Mouse (Mus musculus): ENCODE measurements around the gene Maml2.
A peak's percentile ranks its signal among the peaks of the same experiment; 100 is the strongest.

Maml2 gene

DNA sequence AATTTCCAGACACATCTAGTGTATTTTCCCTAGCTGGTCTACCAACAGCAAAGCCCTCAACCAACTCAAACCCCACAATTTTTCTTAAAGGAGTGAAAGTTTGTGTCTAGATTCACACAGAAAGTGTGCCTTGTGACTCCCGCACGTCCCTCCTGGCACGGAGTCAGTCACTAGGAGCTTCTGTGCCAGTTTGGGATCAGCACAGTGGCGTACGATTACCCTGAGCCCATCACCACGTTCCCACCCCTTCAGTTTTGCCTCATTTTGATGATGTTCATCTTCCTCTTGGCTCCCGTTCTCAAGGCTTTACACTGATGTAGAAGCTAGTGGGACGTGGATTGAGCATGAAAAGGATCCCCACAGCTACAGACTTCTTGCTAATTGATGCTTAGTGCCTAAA, 314.6 kb downstream of the Maml2 start:
- DNase-seq (ENCODE audit: inconsistent ontology term), result peak; percentile 42

DNA sequence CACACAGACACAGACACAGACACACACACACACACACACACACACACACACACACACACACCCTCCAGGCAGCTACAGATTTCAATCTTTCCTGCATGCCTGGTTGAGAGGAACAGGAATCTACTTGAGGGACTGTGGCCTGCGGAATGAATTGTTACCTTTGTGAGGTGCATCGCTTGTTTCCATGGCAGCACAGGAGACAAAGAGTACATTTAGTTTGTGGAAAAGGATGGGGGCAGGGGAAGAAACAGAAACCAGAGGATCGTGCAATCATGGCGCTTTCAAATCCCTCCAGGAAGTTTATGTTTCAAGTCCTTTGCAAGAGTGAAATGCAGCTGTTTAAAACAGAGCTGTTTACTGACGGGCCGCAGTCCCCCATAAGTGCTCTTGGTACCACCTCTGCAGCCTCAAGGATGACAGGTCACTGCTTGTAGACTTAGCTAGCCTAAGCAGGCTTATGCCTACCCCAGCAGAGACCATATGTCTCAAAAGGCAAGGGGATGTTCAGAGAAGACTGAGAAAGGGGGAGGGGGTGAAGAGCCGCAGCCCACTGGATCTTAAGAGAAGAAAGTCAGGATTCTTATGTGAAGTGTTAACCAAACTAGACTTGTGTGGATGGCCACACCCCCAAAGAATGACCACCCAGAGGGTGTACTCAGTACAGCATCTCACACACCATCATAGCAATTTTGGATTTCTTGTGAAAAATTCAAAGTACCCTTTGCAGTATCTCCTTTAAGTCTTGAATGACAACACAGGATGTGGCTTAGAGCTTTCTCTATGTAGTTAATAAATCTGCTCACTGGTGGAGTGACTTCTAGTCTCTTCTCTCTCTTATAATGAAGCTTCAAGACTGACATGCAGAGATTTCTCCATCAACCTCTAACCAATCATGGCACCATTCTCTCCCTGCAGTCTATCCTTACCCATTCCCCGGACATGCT, 315.8 kb downstream of the Maml2 start:
- no peak for DNase-seq (ENCODE audit: inconsistent ontology term)

DNA sequence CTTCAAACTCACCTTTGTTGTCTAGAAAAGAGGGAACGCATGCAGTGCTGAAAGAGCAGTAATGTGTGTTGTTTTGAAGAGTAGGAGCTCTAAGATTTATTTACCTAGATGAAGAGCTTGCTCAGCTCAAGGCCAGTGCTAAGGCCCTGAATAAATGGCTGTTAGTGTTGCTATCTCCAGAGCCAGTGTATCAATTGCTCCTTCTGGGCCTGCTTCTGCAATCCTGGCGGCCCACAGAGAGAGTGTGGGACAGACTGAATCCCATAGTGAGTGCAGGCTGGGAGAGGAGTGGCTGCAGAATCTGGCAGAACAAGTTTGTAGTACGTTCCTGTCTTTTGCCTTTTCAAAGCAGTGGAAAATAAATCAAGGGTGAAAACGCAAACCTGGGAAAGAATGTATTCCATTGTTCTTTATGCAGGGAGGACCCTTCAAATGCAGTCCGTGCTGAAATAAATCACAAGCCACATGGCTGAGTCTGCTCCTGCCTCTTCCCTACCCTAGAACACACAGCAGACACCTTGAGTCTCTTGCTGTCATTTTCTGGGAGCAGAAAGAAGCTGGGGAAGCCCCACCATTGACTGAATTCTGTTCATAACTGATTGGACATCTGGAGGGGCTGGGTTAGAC, 318.7 kb downstream of the Maml2 start:
- peak; percentile 26 for DNase-seq (ENCODE audit: inconsistent ontology term)

DNA sequence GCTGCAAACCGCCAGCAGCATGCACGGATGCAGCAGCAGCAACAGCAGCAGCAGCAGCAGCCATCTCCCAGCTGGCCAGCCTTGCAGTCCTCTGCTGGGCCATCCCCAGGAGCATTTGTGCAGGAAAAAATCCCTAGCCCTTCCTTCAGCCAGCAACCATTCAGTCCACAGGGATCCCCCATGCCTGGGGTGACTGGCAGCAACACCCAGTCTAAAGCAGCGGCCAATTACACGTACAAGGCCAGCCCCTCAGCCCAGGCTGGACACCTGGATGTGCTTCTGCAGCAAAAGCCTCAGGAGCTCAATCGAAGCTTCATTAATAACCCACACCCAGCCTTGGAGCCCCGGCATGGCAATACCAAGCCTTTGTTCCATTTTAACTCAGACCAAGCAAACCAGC, 323.0 kb downstream of the Maml2 start:
- DNase-seq (ENCODE audit: inconsistent ontology term), result no peak

DNA sequence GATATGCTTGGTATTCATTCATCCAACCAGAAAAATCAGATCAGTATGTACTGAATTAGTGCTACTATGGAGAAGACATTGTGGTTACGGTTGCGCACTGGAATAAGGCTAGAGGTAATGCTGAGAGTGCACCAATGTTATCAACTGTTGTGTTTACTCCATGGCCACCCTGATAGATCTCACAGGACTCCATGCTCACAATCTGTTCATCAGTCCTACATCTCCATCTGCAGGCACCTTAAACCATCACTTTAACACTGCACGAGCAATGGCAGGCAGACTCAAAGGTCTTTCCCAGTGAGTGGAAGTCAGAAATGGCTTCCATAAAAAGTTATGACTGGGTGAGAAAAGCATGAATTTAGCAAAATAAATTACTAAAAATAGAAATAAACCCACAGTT, 324.2 kb downstream of the Maml2 start:
- no peak for DNase-seq (ENCODE audit: inconsistent ontology term)

DNA sequence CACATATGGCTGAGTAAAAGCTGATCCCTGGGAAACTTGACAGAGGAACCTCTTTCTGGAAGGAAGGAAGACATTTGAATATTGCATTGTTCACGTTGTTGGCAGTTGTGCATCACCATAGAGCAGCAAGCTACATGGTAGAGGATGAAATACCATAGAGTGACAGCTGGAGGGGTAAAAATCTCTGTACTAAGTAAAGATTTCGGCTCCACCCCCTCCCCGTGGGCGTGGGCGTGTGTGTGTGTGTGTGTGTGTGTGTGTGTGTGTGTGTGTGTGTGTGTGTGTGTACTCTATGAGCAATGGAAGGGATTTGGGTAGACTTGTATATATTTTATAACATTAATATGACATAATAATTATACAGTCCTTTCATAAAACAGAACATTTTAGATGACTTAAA, 324.7 kb downstream of the Maml2 start:
- no peak for DNase-seq (ENCODE audit: inconsistent ontology term)

DNA sequence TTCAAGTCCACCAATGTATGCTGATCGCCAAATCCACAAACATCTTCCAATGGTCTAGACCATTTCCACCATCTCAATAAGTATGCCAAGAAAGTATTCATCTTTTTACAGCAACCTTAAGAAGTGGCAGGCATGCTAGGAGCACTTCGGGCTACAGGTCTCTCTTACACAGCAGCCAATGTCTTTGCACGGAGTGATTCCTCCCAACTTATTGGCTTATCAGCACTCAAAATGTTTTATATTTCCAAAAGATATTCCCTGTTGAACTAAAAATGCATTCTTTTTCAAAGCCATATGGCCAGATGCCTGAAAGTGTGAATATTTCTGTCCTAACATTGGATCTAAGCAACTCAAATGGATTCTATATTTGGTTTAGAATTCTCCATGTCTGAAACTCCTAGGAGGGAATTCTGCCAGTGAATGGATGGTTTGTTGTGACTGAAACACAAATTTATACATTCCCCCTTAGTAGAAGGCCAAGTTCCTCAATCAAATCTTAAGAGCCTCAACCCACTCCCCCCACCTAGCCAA, 326.2 kb downstream of the Maml2 start:
- no peak for DNase-seq (ENCODE audit: inconsistent ontology term)

DNA sequence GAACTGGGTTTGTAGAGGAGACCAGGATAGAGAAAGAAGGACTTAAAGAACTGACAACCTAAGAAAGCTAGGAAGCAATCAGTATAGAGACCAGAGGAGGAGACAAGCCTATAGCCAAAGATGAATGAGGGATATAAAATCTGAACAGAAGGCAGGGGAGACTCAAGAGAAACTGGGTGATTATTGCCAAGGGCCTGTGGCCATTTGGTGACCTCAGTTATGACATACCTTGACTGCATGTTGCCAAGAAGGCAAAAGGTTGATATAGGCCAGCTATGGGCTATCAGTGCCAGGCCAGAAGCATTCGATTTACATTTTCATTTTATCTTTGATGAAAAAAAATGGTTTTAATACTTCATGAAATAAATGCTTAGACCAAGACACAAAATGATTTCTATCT, 327.0 kb downstream of the Maml2 start:
- DNase-seq (ENCODE audit: inconsistent ontology term), result no peak

DNA sequence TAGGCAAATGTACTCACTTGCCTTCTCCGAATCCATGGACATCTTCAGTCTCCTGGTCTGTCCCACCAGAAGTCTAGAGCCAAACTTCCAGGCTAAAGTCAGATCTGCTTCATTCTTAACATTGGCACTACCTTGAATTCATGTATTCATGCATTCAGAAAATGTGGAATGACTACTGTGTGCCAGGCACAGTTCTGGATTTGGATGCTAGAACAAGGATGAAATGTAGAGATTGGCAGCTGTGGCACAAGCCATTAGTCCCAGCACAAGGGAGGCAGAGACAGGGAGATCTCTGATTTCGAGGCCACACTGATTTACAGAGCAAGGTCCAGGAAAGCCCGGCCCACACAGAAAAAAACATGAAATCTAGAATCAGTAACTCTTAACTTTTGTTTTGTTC, 327.5 kb downstream of the Maml2 start:
- no peak for DNase-seq (ENCODE audit: inconsistent ontology term)

DNA sequence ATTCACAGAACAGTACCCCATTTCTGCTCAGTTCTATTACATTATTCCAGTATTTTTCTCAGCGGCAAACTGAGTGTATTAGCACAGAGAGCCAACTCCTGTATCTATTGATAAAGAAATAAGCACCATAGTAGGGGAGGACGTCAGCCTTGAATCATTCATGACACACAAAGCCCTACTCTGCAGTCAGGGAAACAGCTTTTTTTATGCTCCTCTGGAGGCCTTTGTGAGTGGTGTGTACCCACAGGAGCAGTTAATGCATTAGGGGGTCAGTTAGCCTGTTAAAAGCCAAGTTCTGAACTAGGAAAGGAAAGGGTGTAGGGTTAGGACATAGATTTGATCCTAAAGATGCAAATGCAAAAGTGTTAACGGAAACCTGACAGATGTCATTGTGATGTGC, 328.7 kb downstream of the Maml2 start:
- no peak for DNase-seq (ENCODE audit: inconsistent ontology term)

DNA sequence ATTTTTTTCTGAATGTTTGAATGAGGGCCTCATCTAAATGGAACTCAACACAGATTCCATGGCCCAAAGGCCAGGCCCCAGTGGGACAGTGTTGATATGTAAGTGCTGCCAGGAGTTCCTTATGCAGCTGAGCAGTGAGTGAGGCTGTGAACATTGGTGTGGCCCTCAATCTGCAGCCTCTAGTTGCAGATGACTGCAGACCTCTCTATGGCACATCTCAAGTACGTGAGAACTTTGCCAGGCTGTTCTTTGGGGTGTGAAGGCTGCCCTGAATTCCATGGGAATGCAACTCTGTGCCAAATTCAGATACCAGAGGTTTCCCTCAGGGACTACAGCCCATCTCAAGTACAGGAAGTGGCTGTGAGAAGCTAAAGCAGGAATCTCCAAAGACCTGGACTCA, 335.6 kb downstream of the Maml2 start:
- DNase-seq (ENCODE audit: inconsistent ontology term), result peak; percentile 82

DNA sequence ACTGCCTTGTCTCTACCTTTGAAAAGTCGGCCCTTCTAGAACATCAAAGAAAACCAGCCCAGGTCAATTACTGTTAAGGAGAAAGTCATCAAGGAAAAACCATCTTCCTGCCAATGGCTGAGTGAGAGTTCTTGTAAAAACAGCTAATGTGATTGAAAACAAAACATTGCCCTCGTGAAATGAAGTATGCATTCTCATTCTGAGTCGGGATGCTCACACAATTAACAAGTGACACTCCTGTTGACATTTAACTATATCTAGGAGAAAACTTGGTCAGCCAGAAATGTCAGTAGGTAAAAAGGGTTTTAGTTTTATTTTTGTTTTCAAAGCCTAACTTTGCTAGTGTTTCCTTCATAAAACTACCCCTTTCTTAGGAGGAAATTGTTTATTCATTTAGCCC, 341.9 kb downstream of the Maml2 start:
- DNase-seq (ENCODE audit: inconsistent ontology term), result no peak

DNA sequence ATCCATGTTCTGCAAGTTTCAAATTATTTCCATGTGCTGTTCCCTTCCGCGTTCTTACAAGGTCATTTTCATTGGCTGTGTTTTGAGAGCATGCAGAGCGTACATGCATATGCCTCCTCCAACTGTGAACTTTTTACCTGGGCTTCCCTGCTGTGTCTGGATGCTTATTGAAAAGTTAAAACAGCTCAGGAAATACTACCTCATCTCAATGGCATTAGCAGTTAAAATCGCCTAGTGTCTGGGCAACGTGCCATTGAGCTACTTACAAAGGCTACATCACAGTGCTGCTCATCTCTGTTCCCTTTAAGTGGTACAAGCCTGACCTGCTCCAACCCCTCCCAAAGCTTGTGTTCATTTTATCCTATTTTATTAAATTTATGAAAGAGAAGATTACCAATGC, 347.4 kb downstream of the Maml2 start:
- peak; percentile 44 for DNase-seq (ENCODE audit: inconsistent ontology term)

DNA sequence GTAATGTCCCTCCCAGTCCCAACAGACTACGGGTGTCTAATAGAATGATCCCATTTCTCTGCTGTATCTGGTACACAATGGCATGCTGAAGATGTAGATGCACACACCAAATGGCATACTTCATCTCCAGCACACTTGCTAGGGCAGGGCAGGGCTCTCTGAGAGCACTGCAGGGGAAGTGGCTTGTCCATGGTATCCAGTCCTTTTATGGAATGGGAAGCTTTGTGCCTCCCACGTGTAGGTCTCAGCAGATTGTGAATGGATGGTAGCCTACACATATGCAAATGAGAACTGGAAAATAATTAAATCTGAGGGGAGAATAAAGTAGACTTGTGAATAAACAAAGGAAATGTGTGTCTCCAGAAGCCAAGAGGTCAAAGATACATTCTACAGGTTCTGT, 353.3 kb downstream of the Maml2 start:
- no peak for DNase-seq (ENCODE audit: inconsistent ontology term)

DNA sequence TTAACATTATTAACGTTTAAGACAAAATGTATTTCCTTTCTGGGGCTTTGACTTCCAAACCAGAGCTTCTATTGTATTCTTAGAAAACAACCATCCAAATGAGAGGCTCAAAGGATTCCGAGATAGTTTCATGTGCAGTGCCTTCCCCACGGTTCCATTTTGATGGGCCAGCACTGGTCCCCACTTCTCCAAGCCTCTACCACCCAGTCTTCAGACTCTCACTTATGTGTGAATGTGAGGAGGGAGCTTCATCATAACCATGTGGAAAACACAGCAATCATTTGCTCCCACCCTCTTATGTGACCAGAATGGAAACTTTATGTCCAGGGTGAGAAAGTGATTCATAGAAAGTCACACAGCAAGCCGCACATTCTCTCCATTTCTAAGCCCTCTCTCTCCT, 354.1 kb downstream of the Maml2 start:
- peak; percentile 66 for DNase-seq (ENCODE audit: inconsistent ontology term)

DNA sequence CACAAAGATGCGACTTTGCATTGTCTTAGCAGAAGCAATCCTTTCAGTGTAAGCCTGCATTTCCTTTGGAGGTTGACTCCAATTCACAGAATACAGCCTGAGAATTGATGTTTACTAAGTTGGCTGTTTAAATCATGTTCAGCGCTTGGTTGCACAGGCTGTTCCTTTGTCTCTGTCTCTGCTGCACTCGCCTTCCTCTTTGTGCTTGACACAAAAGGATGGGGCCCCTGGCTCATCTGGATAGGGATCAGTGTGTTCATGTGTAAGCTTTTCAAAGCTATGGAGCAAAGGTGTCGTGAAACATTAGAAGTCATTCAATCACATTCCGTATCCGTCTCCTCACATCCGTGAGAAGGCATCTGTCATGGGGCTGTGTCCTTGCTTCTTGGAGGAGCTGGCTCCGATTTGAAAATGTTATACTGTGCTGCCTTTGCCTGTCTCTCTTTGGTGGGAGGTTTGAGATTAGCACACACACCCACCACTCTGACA, 354.7 kb downstream of the Maml2 start:
- peak; percentile 50 for DNase-seq (ENCODE audit: inconsistent ontology term)

DNA sequence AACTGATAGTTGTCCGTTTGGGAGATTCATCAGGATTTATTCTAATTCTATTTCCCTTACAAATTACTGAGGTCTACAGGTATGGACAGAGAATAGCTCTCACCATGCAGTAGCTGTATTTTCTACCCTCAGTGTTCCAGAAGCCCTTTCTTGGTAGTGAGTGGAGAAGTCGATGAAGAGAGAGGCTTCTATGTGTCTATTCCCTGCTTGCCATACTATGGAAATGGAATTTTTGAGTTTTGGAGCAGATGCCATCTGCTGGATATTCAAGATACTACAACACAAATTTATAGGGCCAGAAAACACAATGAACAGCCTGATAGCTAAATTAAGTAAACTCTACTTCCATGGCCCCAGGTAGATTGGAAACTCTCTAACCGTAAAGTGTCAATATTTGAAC, 355.2 kb downstream of the Maml2 start:
- DNase-seq (ENCODE audit: inconsistent ontology term), result peak; percentile 70

DNA sequence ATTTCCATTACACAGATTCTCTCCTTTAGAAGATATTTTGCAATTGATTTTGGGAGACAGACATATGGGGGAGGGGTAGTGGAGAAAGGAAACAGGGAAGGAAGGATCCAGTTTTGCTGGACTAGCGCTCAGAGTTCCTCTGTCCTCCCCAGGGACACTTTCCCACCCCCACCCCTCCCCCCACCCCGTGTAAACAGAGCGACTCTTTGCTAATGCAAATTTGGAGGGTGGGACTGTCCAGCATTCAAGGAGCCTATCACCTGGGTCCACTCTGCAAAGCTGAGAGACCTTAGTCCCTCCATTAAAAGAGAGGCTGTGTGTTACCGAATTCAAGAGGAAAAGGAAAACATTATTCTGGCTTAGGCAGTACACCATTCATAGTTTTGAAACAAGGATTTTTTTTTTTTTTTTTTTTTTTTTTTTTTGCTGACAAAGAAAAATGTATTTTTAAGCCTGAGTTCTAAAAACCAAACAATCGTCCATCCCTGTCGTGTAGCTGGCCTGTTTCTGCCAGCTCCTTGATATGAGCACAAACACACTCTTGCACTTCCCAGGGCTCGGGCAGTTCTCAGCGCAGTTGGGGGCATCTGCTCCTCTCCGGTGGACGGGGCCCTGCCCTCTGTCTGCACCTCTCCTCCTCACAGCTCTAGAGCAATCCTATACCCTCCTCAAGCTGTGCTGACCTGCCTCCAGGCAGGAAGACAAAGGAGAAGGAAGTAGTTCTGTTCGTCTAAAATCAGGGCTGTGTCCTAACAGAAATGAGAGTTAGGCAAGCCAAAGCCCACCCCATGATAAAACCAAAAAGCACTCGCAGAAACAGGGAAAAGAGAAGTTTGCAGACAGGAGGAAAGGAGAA, 364.2 kb downstream of the Maml2 start:
- no peak for DNase-seq (ENCODE audit: inconsistent ontology term)

DNA sequence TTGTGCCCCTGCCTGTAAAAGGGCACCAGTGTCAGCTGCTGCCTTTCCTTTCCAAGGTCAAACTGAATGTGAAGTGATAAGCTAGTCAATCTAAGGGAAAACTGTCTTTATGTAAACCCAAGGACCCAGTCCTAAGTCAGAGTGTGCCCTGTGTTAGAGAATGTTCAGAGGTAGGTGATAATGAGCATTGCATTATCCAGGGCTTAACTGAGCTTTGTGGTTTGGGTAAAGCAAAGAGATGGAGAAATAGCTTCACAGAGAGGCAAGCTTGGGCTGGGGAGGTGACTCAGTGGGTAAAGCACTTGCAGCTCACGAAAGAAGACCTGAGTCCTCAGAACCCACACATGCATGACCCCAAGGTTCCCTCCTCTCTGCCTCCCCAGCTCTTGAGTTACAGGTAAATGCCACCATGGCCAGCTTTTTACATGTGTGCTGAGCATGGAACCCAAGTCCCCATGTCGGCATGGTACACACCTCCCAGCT, 367.8 kb downstream of the Maml2 start:
- no peak for DNase-seq (ENCODE audit: inconsistent ontology term)

DNA sequence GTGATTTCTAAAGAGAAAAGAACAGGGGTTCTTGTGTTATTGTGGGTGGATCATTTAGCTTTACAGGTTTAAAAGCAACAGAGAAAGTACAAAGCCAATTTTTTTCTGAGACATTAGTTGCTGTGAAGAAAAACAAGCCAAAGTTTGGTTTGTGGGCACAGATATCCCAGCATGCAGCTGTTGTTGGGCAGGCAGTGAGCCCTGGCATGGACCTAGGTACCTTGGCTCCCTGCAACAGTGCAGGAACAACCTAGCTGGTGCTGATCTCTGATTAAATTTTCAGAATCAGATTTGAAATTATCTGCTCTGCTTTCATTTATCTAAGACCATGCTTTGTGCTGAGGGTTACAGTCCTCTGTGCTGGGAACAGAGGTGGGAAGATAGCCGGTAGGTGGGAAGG, 370.2 kb downstream of the Maml2 start:
- no peak for DNase-seq (ENCODE audit: inconsistent ontology term)

DNA sequence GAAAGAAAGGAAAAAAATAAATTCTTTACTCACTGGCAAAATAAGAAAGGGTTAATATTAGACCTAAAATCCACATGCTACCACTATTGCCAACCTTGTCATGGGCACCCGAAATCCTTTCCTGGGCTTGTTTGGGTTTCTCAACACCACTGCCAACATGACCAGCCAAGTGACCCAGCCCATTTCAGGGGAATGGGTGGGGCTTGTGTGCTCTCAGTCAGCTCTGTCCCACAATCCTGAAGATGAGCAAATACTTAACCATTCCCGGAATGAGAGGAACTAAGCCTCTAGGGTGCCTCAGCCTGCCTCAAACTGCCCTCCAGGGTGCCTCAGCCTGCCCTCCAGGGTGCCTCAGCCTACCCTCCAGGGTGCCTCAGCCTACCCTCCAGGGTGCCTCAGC, 371.0 kb downstream of the Maml2 start:
- peak; percentile 58 for DNase-seq (ENCODE audit: inconsistent ontology term)
